Mouse (Mus musculus): ENCODE measurements around the gene Cbfa2t3. TPM values are rescaled to one million over a fixed set of nuclear protein-coding genes. Genes with fewer than 3 reads are reported as not detected.

The Cbfa2t3 gene
- total and polyA plus RNA-seq, 3 experiments, result 10.5 to 102 TPM; not detected in 1

DNA sequence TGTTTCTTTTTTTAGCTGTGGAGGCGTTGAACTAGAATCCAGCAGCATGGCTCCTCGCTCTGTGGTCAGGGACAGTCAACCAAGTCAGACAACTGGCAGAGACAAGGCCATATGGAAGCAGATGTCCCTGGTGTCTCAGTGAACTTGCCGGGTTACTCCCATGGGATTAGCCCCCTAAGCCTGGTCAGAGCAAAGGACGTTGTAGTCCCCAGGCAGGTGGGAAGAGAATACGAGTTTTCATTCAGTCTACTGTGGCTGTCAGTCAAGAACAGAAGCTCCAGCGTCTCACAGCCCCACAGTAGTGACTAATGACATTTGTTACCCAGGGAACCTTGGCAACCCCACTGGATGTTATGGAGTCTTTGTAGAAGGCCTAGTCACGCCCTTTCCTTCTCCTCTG, 47.5 kb upstream of the Cbfa2t3 start:
- H3K4me3 ChIP-seq (ENCODE audit: control insufficient read depth in 1 of 2, insufficient read depth in 1 of 2, low read depth in 2 of 2, low read length in 2 of 2), result no peak overlapping the region
- H3K27ac ChIP-seq (ENCODE audit: control insufficient read depth, low read depth, low read length), result no peak overlapping the region
- TF ChIP-seq SIN3A (IDR thresholded peaks at IDR 0.05; ENCODE audit: low read length) (no peak), BHLHE40 (IDR thresholded peaks at IDR 0.05; ENCODE audit: borderline replicate concordance, low read depth, low read length) (no peak), MAFK (IDR thresholded peaks at IDR 0.05; ENCODE audit: borderline replicate concordance, low read depth, low read length) (no peak), POLR2AphosphoS2 (IDR thresholded peaks at IDR 0.05; ENCODE audit: low read length) (no peak), MEF2A (IDR thresholded peaks at IDR 0.05; ENCODE audit: extremely low read depth, insufficient replicate concordance, low read depth, low read length, poor library complexity, severe bottlenecking) (no peak), USF2 (IDR thresholded peaks at IDR 0.05; ENCODE audit: borderline replicate concordance in 1 of 2, insufficient read depth in 1 of 2, low read depth in 1 of 2, low read length in 2 of 2) (no peak), ETS1 (IDR thresholded peaks at IDR 0.05; ENCODE audit: low read depth, low read length) (no peak), ZMIZ1 (IDR thresholded peaks at IDR 0.05; ENCODE audit: low read depth, low read length) (no peak), GATA1 (IDR thresholded peaks at IDR 0.05; ENCODE audit: low read depth, low read length) (no peak)

DNA sequence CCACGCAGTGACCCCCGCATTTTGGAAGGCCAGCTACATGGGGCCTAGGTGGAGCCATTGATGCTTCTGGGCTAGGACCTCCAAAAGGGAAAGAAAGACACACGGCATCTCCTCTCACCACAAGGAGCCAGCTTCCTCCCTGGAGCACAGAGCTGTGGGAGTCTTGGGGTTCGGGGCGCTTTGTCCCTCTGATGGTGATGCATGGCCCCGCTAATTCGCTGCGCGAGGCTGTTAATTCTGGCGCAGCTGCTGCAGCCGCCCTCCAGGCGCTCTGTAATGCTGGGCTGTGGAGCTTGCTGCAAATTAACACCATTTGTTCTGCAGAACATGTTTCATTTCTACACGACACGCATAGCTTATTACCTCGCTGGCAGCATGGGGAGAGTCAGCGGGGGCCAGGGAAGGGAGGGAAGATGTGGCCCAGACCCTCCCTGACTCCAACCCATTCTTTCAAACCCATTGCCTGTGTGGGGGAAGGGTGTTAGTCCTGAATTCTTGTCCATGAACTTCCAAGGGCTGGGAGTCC, 46.9 kb upstream of the Cbfa2t3 start:
- Histone ChIP-seq H3K9ac (ENCODE audit: control insufficient read depth, low read depth, low read length, poor library complexity, severe bottlenecking) (no peak overlapping the region), H3K36me3 (ENCODE audit: control insufficient read depth in 1 of 2, insufficient read depth in 2 of 2, low read length in 2 of 2) (peaks cover 0 to 9% of the 10 kb centered on the region in 2 experiments; a peak in 2 of 4 replicates), H3K79me2 (ENCODE audit: control insufficient read depth, insufficient read depth, low read length, poor library complexity) (no peaks in the 10 kb centered on the region), H3K9me3 (replicated peaks; ENCODE audit: insufficient read depth, low read length) (no peaks in the 10 kb centered on the region), H3K27me3 (ENCODE audit: control insufficient read depth in 1 of 2, insufficient read depth in 2 of 2, low read length in 2 of 2) (no peaks in the 10 kb centered on the region), H3K27ac (ENCODE audit: control insufficient read depth, low read depth, low read length) (no peak overlapping the region), H3K4me3 (ENCODE audit: control insufficient read depth in 1 of 2, insufficient read depth in 1 of 2, low read depth in 2 of 2, low read length in 2 of 2) (no peak overlapping the region), H3K4me1 (ENCODE audit: control insufficient read depth in 1 of 2, insufficient read depth in 2 of 2, low read length in 2 of 2) (peaks cover 10 to 16% of the 10 kb centered on the region in 2 experiments)
- no peak for DNase-seq (ENCODE audit: low read depth, low spot score)
- no peak for TF ChIP-seq EP300 (IDR thresholded peaks at IDR 0.05; ENCODE audit: low read depth in 1 of 2, low read length in 2 of 2)
- TF ChIP-seq SMC3 (IDR thresholded peaks at IDR 0.05; ENCODE audit: low read depth, low read length), result no peak
- no peak for TF ChIP-seq MEF2A (IDR thresholded peaks at IDR 0.05; ENCODE audit: extremely low read depth, insufficient replicate concordance, low read depth, low read length, poor library complexity, severe bottlenecking)
- TF ChIP-seq NRF1 (IDR thresholded peaks at IDR 0.05; ENCODE audit: insufficient read depth, low read depth, low read length, poor library complexity, severe bottlenecking), result no peak
- no peak for TF ChIP-seq HCFC1 (IDR thresholded peaks at IDR 0.05; ENCODE audit: low read depth, low read length)
- TF ChIP-seq MYB (IDR thresholded peaks at IDR 0.05; ENCODE audit: low read depth, low read length), result no peak
- TF ChIP-seq ZNF384 (IDR thresholded peaks at IDR 0.05; ENCODE audit: low read depth, low read length), result no peak

More for the DNA sequence above, 47.5 kb upstream of the Cbfa2t3 start:
- no peak for DNase-seq (ENCODE audit: low read depth, low spot score)
- Histone ChIP-seq H3K9ac (ENCODE audit: control insufficient read depth, low read depth, low read length, poor library complexity, severe bottlenecking) (no peak overlapping the region), H3K27me3 (ENCODE audit: control insufficient read depth in 1 of 2, insufficient read depth in 2 of 2, low read length in 2 of 2) (no peaks in the 10 kb centered on the region), H3K36me3 (ENCODE audit: control insufficient read depth in 1 of 2, insufficient read depth in 2 of 2, low read length in 2 of 2) (peaks cover 0 to 9% of the 10 kb centered on the region in 2 experiments; a peak in 2 of 4 replicates), H3K4me1 (ENCODE audit: control insufficient read depth in 1 of 2, insufficient read depth in 2 of 2, low read length in 2 of 2) (peaks cover 10 to 16% of the 10 kb centered on the region in 2 experiments), H3K9me3 (replicated peaks; ENCODE audit: insufficient read depth, low read length) (no peaks in the 10 kb centered on the region), H3K79me2 (ENCODE audit: control insufficient read depth, insufficient read depth, low read length, poor library complexity) (no peaks in the 10 kb centered on the region)

Data from MEL (cell line).